Mouse (Mus musculus): ENCODE data around the gene Vmn2r62.
"Not testable (repeated sequence)": the region's sequence is repeated elsewhere in the genome, so short reads cannot be mapped to it uniquely, and the experiment has no call there.

Vmn2r62 gene

GRCm38 (mm10) chr7:42793425-42793824 lies at the start of gene Vmn2r62:
TSS of gene Vmn2r62 (minus strand) at chr7:42793525.
- DNase-seq (ENCODE audit: extremely low read depth, insufficient read length, low spot score), result not testable (repeated sequence)

- DNase-seq (ENCODE audit: extremely low read depth, insufficient read length, low spot score), result not testable (repeated sequence)
These were observed 45.0 kb upstream of the Vmn2r62 start for GRCm38 (mm10) chr7:42838366-42838765.

- no peak for DNase-seq (ENCODE audit: extremely low read depth, insufficient read length, low spot score)
These were observed 38.9 kb upstream of the Vmn2r62 start for GRCm38 (mm10) chr7:42832221-42832620.

DNA sequence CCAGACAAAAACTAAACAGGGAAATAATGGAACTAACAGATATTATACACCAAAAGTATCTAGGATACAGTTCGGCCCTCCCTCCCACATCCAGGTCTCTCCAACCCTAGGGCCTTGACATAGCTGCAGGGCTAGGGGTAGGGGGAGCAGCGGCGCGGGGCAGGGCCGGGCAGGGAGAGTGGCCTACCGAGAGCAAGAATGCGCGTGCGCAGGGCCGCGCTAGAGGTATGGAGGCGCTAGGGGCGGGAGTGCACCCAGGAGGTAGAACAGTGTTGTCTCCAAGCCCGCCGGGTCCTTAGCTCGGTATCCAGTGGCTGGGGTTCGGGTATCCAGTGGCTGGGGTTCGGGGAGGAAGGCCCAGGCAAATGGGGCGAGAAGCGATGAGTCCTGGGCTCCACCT lies 43.5 kb downstream of the Vmn2r62 start:
- no peak for DNase-seq (ENCODE audit: extremely low read depth, insufficient read length, low spot score)

DNA sequence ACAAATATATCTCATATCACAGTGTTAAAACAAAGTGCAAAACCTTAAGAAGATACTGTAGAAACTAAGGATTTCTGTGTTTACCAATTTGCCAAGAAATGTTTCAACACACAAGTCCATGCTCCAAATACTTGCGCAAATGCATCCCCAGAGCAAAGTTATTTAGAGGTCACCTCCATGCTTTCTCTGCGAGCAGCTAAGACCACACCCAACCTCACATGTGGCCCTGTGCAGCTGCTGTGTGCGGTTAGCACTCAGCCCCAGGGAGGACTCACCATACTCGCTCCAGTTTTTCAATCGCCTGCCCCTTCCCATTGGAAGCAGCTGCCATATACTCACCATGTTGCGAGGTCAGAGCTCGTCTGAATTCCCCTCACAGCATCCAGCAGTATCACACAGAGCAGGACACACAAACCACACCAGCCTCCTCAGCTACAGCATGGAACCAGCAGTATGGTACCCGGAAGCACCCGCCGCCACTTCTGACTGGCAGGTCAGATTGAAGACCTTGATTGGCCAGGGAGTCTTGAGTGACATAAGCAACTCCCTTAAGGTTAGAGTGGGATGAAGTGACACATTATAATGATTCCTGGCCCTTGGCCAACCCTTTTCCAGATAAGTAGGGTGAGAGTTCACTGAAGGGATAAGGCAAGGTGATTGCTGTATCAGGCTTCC lies 54.7 kb downstream of the Vmn2r62 start:
- peak; percentile 1 for DNase-seq (ENCODE audit: extremely low read depth, insufficient read length, low spot score)

DNA sequence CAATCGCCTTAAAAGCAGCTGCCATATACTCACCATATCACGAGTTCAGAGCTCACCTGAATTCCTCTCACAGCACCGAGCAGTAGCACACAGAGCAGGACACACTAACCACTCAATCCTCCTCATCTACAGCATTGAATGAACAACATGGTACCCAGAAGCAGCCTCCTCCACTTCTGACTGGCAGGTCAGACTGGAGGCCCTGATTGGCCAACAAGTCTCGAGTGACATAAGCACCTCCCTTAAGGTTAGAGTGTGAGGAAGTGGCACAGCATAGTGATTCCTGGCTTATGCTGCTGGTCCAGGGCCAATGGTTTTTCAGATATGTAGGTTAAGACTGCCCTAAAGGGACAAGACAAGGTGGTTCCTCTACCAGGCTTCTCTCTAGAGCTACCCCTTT lies 66.4 kb downstream of the Vmn2r62 start, which contains the start of gene Gm17067:
Gene Gm17067, minus strand, starts transcription at position 101 of the 400 bp plus-strand sequence.
- not testable (repeated sequence) for DNase-seq (ENCODE audit: extremely low read depth, insufficient read length, low spot score)
